7 mouse cellular contexts compared by ENCODE assay signal in the genomic region with DNA sequence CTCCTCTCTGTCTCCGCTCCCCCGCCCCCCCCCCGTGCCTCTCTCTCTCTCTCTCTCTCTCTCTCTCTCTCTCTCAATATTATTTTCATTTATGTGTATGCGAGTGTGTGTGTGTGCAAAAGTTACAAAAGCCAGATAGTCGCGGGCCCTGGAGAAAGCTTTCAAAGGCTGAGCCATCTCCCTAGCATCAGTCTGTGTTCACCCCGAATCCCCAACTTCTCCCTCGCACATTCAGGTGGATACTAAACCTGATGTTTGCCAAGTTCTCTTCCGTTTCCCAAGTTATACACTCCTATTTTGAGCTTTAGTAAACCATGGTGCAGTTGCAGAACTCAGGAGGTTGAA. TPM values are rescaled to one million over a fixed set of nuclear protein-coding genes. Genes with fewer than 3 reads are reported as not detected.
DNase-seq lines count a peak whose midpoint lies in the region; ATAC-seq lines count a peak whose summit lies in the region.

No protein-coding gene starts in this region.

- 9% methylated on average over 7 of the region's 9 CpGs for WGBS in lung, embryonic 16.5 days
- 16% methylated on average over 7 of the region's 9 CpGs for WGBS in forebrain, embryonic 12.5 days
- WGBS in limb, embryonic 13.5 days: 27% methylated on average over 6 of the region's 9 CpGs
- 14% methylated on average over 7 of the region's 9 CpGs for WGBS in stomach, embryonic 14.5 days

- no peaks in the 10 kb centered on the region for H3K36me3 ChIP-seq in lung, embryonic 16.5 days (ENCODE audit: control insufficient read depth, insufficient read depth, low read length)
- H3K36me3 ChIP-seq in forebrain, embryonic 12.5 days (replicated peaks): no peaks in the 10 kb centered on the region
- H3K36me3 ChIP-seq in limb, embryonic 13.5 days: no peaks in the 10 kb centered on the region
- H3K36me3 ChIP-seq in stomach, embryonic 14.5 days (ENCODE audit: control insufficient read depth, insufficient read depth, low read length): no peaks in the 10 kb centered on the region

- no peak overlapping the region for H3K27ac ChIP-seq in lung, embryonic 16.5 days (ENCODE audit: low read length)
- no peak overlapping the region for H3K27ac ChIP-seq in forebrain, embryonic 12.5 days
- no peak overlapping the region for H3K27ac ChIP-seq in limb, embryonic 13.5 days
- H3K27ac ChIP-seq in stomach, embryonic 14.5 days (ENCODE audit: low read length): no peak overlapping the region

- peak overlapping the region; percentile 58 for H3K9ac ChIP-seq in lung, embryonic 16.5 days (ENCODE audit: low read length)
- peak overlapping the region; percentile 46 for H3K9ac ChIP-seq in forebrain, embryonic 12.5 days
- peak overlapping the region; percentile 57 for H3K9ac ChIP-seq in limb, embryonic 13.5 days
- H3K9ac ChIP-seq in stomach, embryonic 14.5 days (replicated peaks; ENCODE audit: low read depth, low read length): no peak overlapping the region; the same call in 1 of the 2 replicates

- H3K4me3 ChIP-seq in lung, embryonic 16.5 days (ENCODE audit: low read length): peak overlapping the region; percentile 50
- H3K4me3 ChIP-seq in forebrain, embryonic 12.5 days (replicated peaks): peak overlapping the region; percentile 41
- peak overlapping the region; percentile 44 for H3K4me3 ChIP-seq in limb, embryonic 13.5 days
- H3K4me3 ChIP-seq in stomach, embryonic 14.5 days (ENCODE audit: low read depth, low read length): peak overlapping the region; percentile 35

- no peak for DNase-seq in lung, postnatal 25 days (ENCODE audit: low spot score)
- no peak for DNase-seq in gastrocnemius, postnatal 25 days
- DNase-seq in layer of hippocampus, adult 8-10 months (ENCODE audit: low spot score in 2 of 2): no peak

- no peaks in the 10 kb centered on the region for H3K9me3 ChIP-seq in lung, embryonic 16.5 days (ENCODE audit: control insufficient read depth, low read length)
- no peaks in the 10 kb centered on the region for H3K9me3 ChIP-seq in forebrain, embryonic 12.5 days
- H3K9me3 ChIP-seq in limb, embryonic 13.5 days: no peaks in the 10 kb centered on the region
- H3K9me3 ChIP-seq in stomach, embryonic 14.5 days (ENCODE audit: control insufficient read depth, low read depth, low read length): no peaks in the 10 kb centered on the region

- peak; percentile 34; the same call in 1 of the 2 replicates for ATAC-seq in lung, embryonic 16.5 days (ENCODE audit: low read depth)
- ATAC-seq in forebrain, embryonic 12.5 days (ENCODE audit: low FRiP score): peak; percentile 57; the same call in 1 of the 2 replicates
- ATAC-seq in limb, embryonic 13.5 days (ENCODE audit: low FRiP score, low read depth): peak; percentile 58
- ATAC-seq in stomach, embryonic 14.5 days (ENCODE audit: insufficient number of reproducible peaks, insufficient read depth, low FRiP score, low read depth): peak; percentile 31; the same call in 1 of the 2 replicates

- peak overlapping the region; percentile 64 for H3K4me2 ChIP-seq in lung, embryonic 16.5 days (ENCODE audit: low read depth, low read length)
- H3K4me2 ChIP-seq in forebrain, embryonic 12.5 days: peak overlapping the region; percentile 60
- H3K4me2 ChIP-seq in limb, embryonic 13.5 days (replicated peaks): peak overlapping the region; percentile 66
- peak overlapping the region; percentile 52 for H3K4me2 ChIP-seq in stomach, embryonic 14.5 days (replicated peaks; ENCODE audit: low read depth, low read length)

- H3K4me1 ChIP-seq in lung, embryonic 16.5 days (replicated peaks; ENCODE audit: control insufficient read depth, insufficient read depth, low read length): no peaks in the 10 kb centered on the region
- H3K4me1 ChIP-seq in forebrain, embryonic 12.5 days: peaks cover 9% of the 10 kb centered on the region
- H3K4me1 ChIP-seq in limb, embryonic 13.5 days: no peaks in the 10 kb centered on the region
- no peaks in the 10 kb centered on the region for H3K4me1 ChIP-seq in stomach, embryonic 14.5 days (ENCODE audit: control insufficient read depth, insufficient read depth, low read length)

- no peaks in the 10 kb centered on the region for H3K27me3 ChIP-seq in lung, embryonic 16.5 days (ENCODE audit: control insufficient read depth, insufficient read depth, low read depth, low read length)
- H3K27me3 ChIP-seq in forebrain, embryonic 12.5 days: no peaks in the 10 kb centered on the region
- H3K27me3 ChIP-seq in limb, embryonic 13.5 days: no peaks in the 10 kb centered on the region
- H3K27me3 ChIP-seq in stomach, embryonic 14.5 days (ENCODE audit: control insufficient read depth, insufficient read depth, low read length): no peaks in the 10 kb centered on the region

RNA-seq across cellular contexts. Expression of gene Efhb, which starts 0.3 kb away (rescaled TPM):
- 1.1 and 1.3 TPM in 2 replicates for polyA plus RNA-seq in lung, embryonic 16.5 days (2015; fragmentation: Nextera tagmentation; extraction: Ambion mirVana)
- polyA plus RNA-seq in forebrain, embryonic 12.5 days (2016; fragmentation: Nextera tagmentation; extraction: Ambion mirVana): 0.56 and 0.95 TPM in 2 replicates
- polyA plus RNA-seq in limb, embryonic 13.5 days (2015; fragmentation: Nextera tagmentation; extraction: Ambion mirVana): 0.33 and 0.45 TPM in 2 replicates
- polyA plus RNA-seq in stomach, embryonic 14.5 days (2014; fragmentation: Nextera tagmentation; extraction: Ambion mirVana): 0.69 and 0.94 TPM in 2 replicates
- under 1 TPM; 0.13 to 0.19 TPM for total RNA-seq in gastrocnemius, postnatal 25 days (2021)
- under 1 TPM; 0.28 to 0.83 (median 0.57) TPM for total RNA-seq in layer of hippocampus, adult 8-10 months (2022)

RNA-seq across cellular contexts. Expression of gene Rab5a, which starts 15.6 kb away (rescaled TPM):
- polyA plus RNA-seq in lung, embryonic 16.5 days (2015; fragmentation: Nextera tagmentation; extraction: Ambion mirVana): 66.1 and 71.7 TPM in 2 replicates
- polyA plus RNA-seq in forebrain, embryonic 12.5 days (2016; fragmentation: Nextera tagmentation; extraction: Ambion mirVana): 96.9 and 106 TPM in 2 replicates
- polyA plus RNA-seq in limb, embryonic 13.5 days (2015; fragmentation: Nextera tagmentation; extraction: Ambion mirVana): 74.4 and 77.9 TPM in 2 replicates
- 74.1 and 93.8 TPM in 2 replicates for polyA plus RNA-seq in stomach, embryonic 14.5 days (2014; fragmentation: Nextera tagmentation; extraction: Ambion mirVana)
- 10 to 100 TPM; 38.3 to 39.7 TPM for total RNA-seq in gastrocnemius, postnatal 25 days (2021)
- 100 to 1,000 TPM; 110 to 124 (median 117) TPM for total RNA-seq in layer of hippocampus, adult 8-10 months (2022)
